Mouse (Mus musculus) limb, embryonic 11.5 days (tissue): ENCODE results near the gene Thada. TPM values are rescaled to one million over a fixed set of nuclear protein-coding genes. Genes with fewer than 3 reads are reported as not detected.

Experiments
- ATAC-seq: fragments of 200-750 bp; cut with Nextera tagmentation; 2 replicates; pipeline ENCODE4 v1.8.0; 2017; ENCODE audit warnings: low read depth; ENCODE audit not compliant: insufficient number of reproducible peaks, low FRiP score, low TSS enrichment
- DNase-seq: peaks from one replicate; pipeline ENCODE4 v3.0.0-alpha.2; 2015; ENCODE audit warnings: low spot score
- H3K27ac ChIP-seq: fragments of 300-500 bp; sonication (generic); replicated peaks from 2 replicates; pipeline ENCODE4 v1.5.1; 2014; ENCODE audit warnings: low read depth, mild to moderate bottlenecking, low read length
- H3K27me3 ChIP-seq: fragments of 300-500 bp; sonication (generic); 2 replicates; pipeline ENCODE4 v1.6.1; 2014; ENCODE audit warnings: mild to moderate bottlenecking, low read length, mixed read lengths; ENCODE audit not compliant: control insufficient read depth, insufficient read depth
- H3K36me3 ChIP-seq: fragments of 300-500 bp; sonication (generic); 2 replicates; pipeline ENCODE4 v1.6.1; 2014; ENCODE audit warnings: mild to moderate bottlenecking, low read length, moderate library complexity, mixed read lengths; ENCODE audit not compliant: control insufficient read depth, insufficient read depth
- H3K4me1 ChIP-seq: fragments of 300-500 bp; sonication (generic); 2 replicates; pipeline ENCODE4 v1.6.1; 2014; ENCODE audit warnings: low read length, mixed read lengths; ENCODE audit not compliant: control insufficient read depth, insufficient read depth
- H3K4me2 ChIP-seq: fragments of 300-500 bp; sonication (generic); 2 replicates; pipeline ENCODE4 v1.6.1; 2014; ENCODE audit warnings: low read depth, mild to moderate bottlenecking, moderate library complexity; ENCODE audit not compliant: severe bottlenecking
- H3K4me3 ChIP-seq: fragments of 300-500 bp; sonication (generic); 2 replicates; pipeline ENCODE4 v1.5.1; 2014; ENCODE audit warnings: low read depth, low read length
- H3K9ac ChIP-seq: fragments of 300-500 bp; sonication (generic); 2 replicates; pipeline ENCODE4 v1.6.1; 2014; ENCODE audit warnings: mild to moderate bottlenecking, low read length
- H3K9me3 ChIP-seq: fragments of 300-500 bp; sonication (generic); 2 replicates; pipeline ENCODE4 v1.6.1; 2016; ENCODE audit warnings: low read length; ENCODE audit not compliant: control insufficient read depth
- WGBS: fragments of 180-500 bp; shearing (Covaris S2); extraction: QIAGEN DNeasy Blood & Tissue Kit; methylation state at CpG from one replicate; pipeline ENCODE4 v1.1.7; 2014; 5-methylcytosine and 5-hydroxymethylcytosine counted together
- polyA plus RNA-seq: library from polyadenylated mRNA; unstranded; fragments of >200 nt; fragmentation: Nextera tagmentation; extraction: Ambion mirVana; gene quantifications from 2 replicates; pipeline ENCODE4 v1.2.1, GENCODE M21; 2014

The Thada gene
- polyA plus RNA-seq, 1 experiment from 2014 or later = 12.6 TPM

GRCm38 (mm10) chr17:84279001-84279400 lies 187.0 kb downstream of the Thada start:
- DNase-seq = no peak
- 75% methylated on average over 8 of the region's 8 CpGs for WGBS

GRCm38 (mm10) chr17:84278193-84278953 lies 187.6 kb downstream of the Thada start:
- H3K9ac ChIP-seq = no peak overlapping the region
- DNase-seq = no peak
- H3K4me3 ChIP-seq = no peak overlapping the region
- H3K9me3 ChIP-seq = no peaks in the 10 kb centered on the region
- no peaks in the 10 kb centered on the region for H3K27me3 ChIP-seq
- ATAC-seq = no peak
- H3K4me2 ChIP-seq = no peak overlapping the region
- 73% methylated on average over 5 of the region's 5 CpGs for WGBS
- no peaks in the 10 kb centered on the region for H3K36me3 ChIP-seq
- 0 out of 2 replicates have a peak overlapping the region, but pooled peaks have one; percentile 42 for H3K27ac ChIP-seq
- peaks cover 17% of the 10 kb centered on the region for H3K4me1 ChIP-seq

More at GRCm38 (mm10) chr17:84279001-84279400, 187.0 kb downstream of the Thada start:
- Histone ChIP-seq H3K36me3 (no peaks in the 10 kb centered on the region), H3K9me3 (no peaks in the 10 kb centered on the region), H3K27ac (0 out of 2 replicates have a peak overlapping the region, but pooled peaks have one; percentile 26), H3K27me3 (no peaks in the 10 kb centered on the region), H3K9ac (no peak overlapping the region), H3K4me3 (no peak overlapping the region), H3K4me2 (no peak overlapping the region), H3K4me1 (peaks cover 15% of the 10 kb centered on the region; the same call in 1 of the 2 replicates)
- ATAC-seq = no peak

- H3K4me2 ChIP-seq = no peak overlapping the region
- no peak overlapping the region for H3K4me3 ChIP-seq
- H3K9ac ChIP-seq = no peak overlapping the region
- H3K27me3 ChIP-seq = no peaks in the 10 kb centered on the region
- ATAC-seq (no peak), DNase-seq (no peak)
- no peaks in the 10 kb centered on the region for H3K36me3 ChIP-seq
- WGBS = 77% methylated on average over 3 of the region's 3 CpGs
- H3K9me3 ChIP-seq = no peaks in the 10 kb centered on the region
- peak overlapping the region; percentile 78 for H3K27ac ChIP-seq
- H3K4me1 ChIP-seq = peaks cover 17% of the 10 kb centered on the region
Observed at GRCm38 (mm10) chr17:84274999-84275398, 191.0 kb downstream of the Thada start.

- Histone ChIP-seq H3K36me3 (no peaks in the 10 kb centered on the region), H3K27ac (peak overlapping the region; percentile 78; the same call in 1 of the 2 replicates), H3K4me2 (no peak overlapping the region), H3K4me1 (peaks cover 17% of the 10 kb centered on the region), H3K9me3 (no peaks in the 10 kb centered on the region), H3K9ac (no peak overlapping the region), H3K27me3 (no peaks in the 10 kb centered on the region), H3K4me3 (no peak overlapping the region)
- no peak for ATAC-seq
- 26% methylated on average over 6 of the region's 6 CpGs for WGBS
- peak; percentile 63 for DNase-seq
Observed at GRCm38 (mm10) chr17:84274163-84274562, 191.8 kb downstream of the Thada start.

- Histone ChIP-seq H3K4me2 (no peak overlapping the region), H3K4me1 (peaks cover 13% of the 10 kb centered on the region)
- 85% methylated on average over 5 of the region's 5 CpGs for WGBS
Observed at GRCm38 (mm10) chr17:84272557-84273261, 193.3 kb downstream of the Thada start.

GRCm38 (mm10) chr17:84271566-84272202 lies 194.3 kb downstream of the Thada start:
- ATAC-seq (no peak), DNase-seq (no peak)
- Histone ChIP-seq H3K36me3 (no peaks in the 10 kb centered on the region), H3K4me1 (peaks cover 13% of the 10 kb centered on the region), H3K9ac (no peak overlapping the region), H3K9me3 (no peaks in the 10 kb centered on the region), H3K27ac (no peak overlapping the region), H3K4me3 (no peak overlapping the region), H3K27me3 (no peaks in the 10 kb centered on the region), H3K4me2 (no peak overlapping the region)
- WGBS = 93% methylated on average over 6 of the region's 6 CpGs

More at GRCm38 (mm10) chr17:84272557-84273261, 193.3 kb downstream of the Thada start:
- no peaks in the 10 kb centered on the region for H3K27me3 ChIP-seq
- H3K9ac ChIP-seq = no peak overlapping the region
- DNase-seq (no peak), ATAC-seq (no peak)
- H3K27ac ChIP-seq = no peak overlapping the region
- H3K36me3 ChIP-seq = no peaks in the 10 kb centered on the region
- no peak overlapping the region for H3K4me3 ChIP-seq
- no peaks in the 10 kb centered on the region for H3K9me3 ChIP-seq

- no peaks in the 10 kb centered on the region for H3K27me3 ChIP-seq
- H3K4me1 ChIP-seq = peaks cover 8% of the 10 kb centered on the region
- 89% methylated on average over 5 of the region's 5 CpGs for WGBS
Observed at GRCm38 (mm10) chr17:84269722-84270121, 196.3 kb downstream of the Thada start.

GRCm38 (mm10) chr17:84268450-84268849 lies 197.6 kb downstream of the Thada start:
- no peak overlapping the region for H3K9ac ChIP-seq
- peaks cover 5% of the 10 kb centered on the region for H3K4me1 ChIP-seq
- H3K27ac ChIP-seq = no peak overlapping the region
- H3K4me2 ChIP-seq = no peak overlapping the region
- ATAC-seq = no peak
- DNase-seq = no peak
- no peak overlapping the region for H3K4me3 ChIP-seq
- H3K36me3 ChIP-seq = no peaks in the 10 kb centered on the region
- H3K27me3 ChIP-seq = no peaks in the 10 kb centered on the region
- WGBS = 78% methylated on average over 3 of the region's 3 CpGs
- H3K9me3 ChIP-seq = no peaks in the 10 kb centered on the region

More at GRCm38 (mm10) chr17:84269722-84270121, 196.3 kb downstream of the Thada start:
- no peak overlapping the region for H3K4me2 ChIP-seq
- DNase-seq (no peak), ATAC-seq (no peak)
- H3K9ac ChIP-seq = no peak overlapping the region
- H3K4me3 ChIP-seq = no peak overlapping the region
- H3K27ac ChIP-seq = no peak overlapping the region
- H3K9me3 ChIP-seq = no peaks in the 10 kb centered on the region
- no peaks in the 10 kb centered on the region for H3K36me3 ChIP-seq
